Mouse (Mus musculus) layer of hippocampus, adult 9-11 months (tissue): Measurements from ENCODE around the gene B3gnt4.
A peak's percentile ranks its signal among the peaks of the same experiment; 100 is the strongest.

Source experiments
- DNase-seq: peaks from one replicate; pipeline ENCODE4 v3.0.0; 2022

B3gnt4 gene

DNA sequence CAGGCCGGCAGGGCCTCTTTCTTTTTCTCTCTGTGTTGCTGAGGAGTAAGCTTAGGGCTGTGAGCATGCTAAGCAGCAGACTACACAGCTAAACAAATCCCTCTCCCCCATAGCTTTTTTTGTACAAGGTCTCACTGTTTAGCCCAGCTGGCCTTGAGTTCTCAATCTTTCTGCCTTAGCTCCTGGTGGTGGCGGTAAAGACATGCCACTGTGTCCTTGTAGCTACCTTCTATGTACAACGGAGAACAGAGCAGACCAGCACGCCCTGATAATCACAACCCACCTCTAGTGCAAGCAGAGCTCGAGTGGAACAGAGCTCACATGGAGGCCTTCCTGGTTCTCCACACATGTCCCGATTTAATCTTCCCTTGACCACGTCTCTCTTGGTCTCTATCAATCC lies 18.4 kb downstream of the B3gnt4 start:
- DNase-seq: no peak

DNA sequence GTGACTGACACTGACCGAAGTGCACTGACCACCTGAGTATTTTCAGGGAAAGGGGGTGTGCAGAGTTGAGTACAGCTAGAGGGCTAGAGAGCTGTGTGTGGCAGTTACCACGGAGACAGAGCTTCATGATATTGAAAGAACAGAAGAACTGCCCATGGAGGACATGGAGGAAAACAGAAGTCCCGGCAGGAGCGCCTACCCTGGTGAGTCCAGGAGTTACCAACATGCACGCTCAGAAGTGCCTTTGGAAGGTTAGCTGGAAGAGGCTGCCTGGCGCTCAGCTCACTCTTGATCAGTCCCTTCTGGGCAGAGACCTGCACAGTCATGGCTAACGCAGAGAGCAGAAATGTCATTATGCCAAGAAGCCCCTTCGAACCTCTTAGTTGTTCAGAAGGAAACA lies 19.8 kb downstream of the B3gnt4 start:
- DNase-seq: no peak

- no peak for DNase-seq
Observed at GRCm38 (mm10) chr5:123533801-123534200, 23.5 kb downstream of the B3gnt4 start.

- DNase-seq: no peak
Observed at GRCm38 (mm10) chr5:123555693-123556092, 45.4 kb downstream of the B3gnt4 start.

DNA sequence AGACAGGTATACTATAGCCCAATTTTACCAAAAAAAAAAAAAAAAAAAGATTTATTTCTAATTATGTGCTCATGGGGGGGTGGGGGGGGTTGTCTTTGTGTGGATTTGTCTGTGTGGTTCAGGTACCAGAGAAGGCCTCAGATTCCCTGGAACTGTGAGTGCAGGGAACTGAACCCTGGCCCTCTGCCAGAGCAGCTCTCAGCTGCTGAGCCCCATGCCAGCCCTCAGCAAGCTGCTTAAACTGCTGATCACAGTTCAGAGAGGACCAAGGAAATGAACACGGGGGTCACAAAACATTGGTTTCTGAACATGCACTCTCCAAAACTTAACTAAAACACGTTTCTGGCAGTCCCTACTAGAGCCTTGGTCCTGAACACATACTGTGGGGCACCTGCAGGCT lies 46.2 kb downstream of the B3gnt4 start:
- peak; percentile 56 for DNase-seq

GRCm38 (mm10) chr5:123559588-123559987 lies 49.3 kb downstream of the B3gnt4 start:
- no peak for DNase-seq

DNA sequence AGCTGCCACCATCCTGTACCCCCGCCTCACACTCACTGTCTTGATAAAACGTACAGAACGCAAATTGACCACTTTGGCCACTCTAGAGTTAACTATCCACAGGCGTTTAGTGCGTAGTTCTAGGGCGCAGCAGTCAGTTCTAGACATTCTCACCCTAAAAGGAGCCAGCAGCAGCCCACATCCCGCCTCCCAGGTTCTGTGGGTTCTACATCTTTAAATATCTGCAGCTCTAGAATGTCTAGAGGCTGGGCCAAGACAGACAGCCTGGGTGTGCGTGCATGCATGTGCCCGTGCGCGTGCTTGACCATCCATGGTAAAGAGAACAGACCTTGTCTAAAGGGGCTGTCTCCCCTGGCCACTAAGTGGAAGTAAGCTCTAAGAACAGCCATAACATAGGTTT lies 50.9 kb downstream of the B3gnt4 start:
- no peak for DNase-seq
